Mouse (Mus musculus) E14TG2a.4 (cell line): ENCODE data around the gene Rnf115.

Experiments used
- CTCF ChIP-seq: conservative IDR thresholded peaks from 2 replicates; pipeline ENCODE4 v1.5.1; 2014; ENCODE audit warnings: low read length
- NANOG ChIP-seq: IDR thresholded peaks from 2 replicates; pipeline ENCODE4 v1.6.1; 2014; ENCODE audit warnings: borderline replicate concordance, low read length, mixed read lengths
- POU5F1 ChIP-seq: IDR thresholded peaks from 2 replicates; pipeline ENCODE4 v1.6.1; 2014; ENCODE audit warnings: low read length, borderline replicate concordance

GRCm38 (mm10) chr3:96808136-96808535 lies 80.7 kb downstream of the Rnf115 start:
- TF ChIP-seq CTCF (no peak), NANOG (no peak), POU5F1 (no peak)
